Comparison of ENCODE assay signal across 8 mouse cellular contexts in the genomic region with DNA sequence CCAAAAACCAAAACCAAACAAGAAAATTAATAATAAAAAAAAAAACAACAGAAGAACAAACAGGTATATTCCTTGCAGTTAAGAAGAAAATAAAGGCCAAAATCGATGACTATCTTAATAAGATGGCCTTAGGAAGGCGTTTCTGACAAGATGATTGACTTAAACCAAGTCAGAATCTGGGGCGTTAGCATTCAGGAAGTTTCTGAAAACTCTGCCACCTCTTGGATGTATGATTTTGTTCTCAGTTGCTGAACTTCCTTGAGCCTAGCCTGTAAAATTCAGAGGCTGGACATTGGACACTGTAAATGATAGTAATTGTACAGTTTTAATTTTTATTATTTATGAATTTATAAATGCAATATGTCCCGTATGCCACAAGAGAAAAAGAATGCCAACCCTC. TPM values are rescaled to one million over a fixed set of nuclear protein-coding genes. Genes with fewer than 3 reads are reported as not detected.
DNase-seq lines count a peak whose midpoint lies in the region; TF ChIP-seq lines count a peak whose summit lies in the region.

No protein-coding gene starts in this region.

- intact Hi-C loops in gastrocnemius, adult 2 months (cut with DNase I): no loop called here
- intact Hi-C loops in gastrocnemius, postnatal 14 days (cut with DNase I; ENCODE audit: low total_unique reads): no loop called here

- H3K79me2 ChIP-seq in CH12.LX (replicated peaks; ENCODE audit: control insufficient read depth, extremely low read depth, insufficient read depth, poor library complexity, severe bottlenecking): peaks cover 36% of the 10 kb centered on the region

- TF ChIP-seq EP300 in CH12.LX (IDR thresholded peaks at IDR 0.05; ENCODE audit: low read length): no peak

- no peak for DNase-seq in gastrocnemius, adult 2 months
- DNase-seq in gastrocnemius, postnatal 14 days: no peak
- no peak for DNase-seq in CH12.LX (ENCODE audit: extremely low read depth)
- no peak for DNase-seq in hindbrain, embryonic 10.5 days (ENCODE audit: low spot score)
- DNase-seq in midbrain, embryonic 10.5 days (ENCODE audit: low spot score): no peak
- no peak for DNase-seq in adrenal gland, adult 18-20 months (ENCODE audit: low spot score in 2 of 2)
- DNase-seq in layer of hippocampus, postnatal 36 days: no peak
- DNase-seq in thymus, postnatal 14 days: no peak

- peak overlapping the region; percentile 100; the same call in 1 of the 2 replicates for H3K27ac ChIP-seq in gastrocnemius, adult 2 months
- no peak overlapping the region for H3K27ac ChIP-seq in CH12.LX (ENCODE audit: insufficient read depth, low read depth)
- peak overlapping the region; percentile 100 for H3K27ac ChIP-seq in hindbrain, embryonic 10.5 days
- peak overlapping the region; percentile 99; the same call in 1 of the 2 replicates for H3K27ac ChIP-seq in midbrain, embryonic 10.5 days (replicated peaks)

- H3K9ac ChIP-seq in CH12.LX (ENCODE audit: insufficient read depth, low read depth): peak overlapping the region; percentile 49

- H3K4me1 ChIP-seq in CH12.LX (ENCODE audit: control insufficient read depth in 1 of 2, insufficient read depth in 2 of 2): peaks cover 0 to 9% of the 10 kb centered on the region in 2 experiments; a peak in 2 of 4 replicates
- H3K4me1 ChIP-seq in hindbrain, embryonic 10.5 days (replicated peaks): peaks cover 30% of the 10 kb centered on the region
- H3K4me1 ChIP-seq in midbrain, embryonic 10.5 days: peaks cover 31% of the 10 kb centered on the region

- in situ Hi-C loops in CH12.LX (cut with MboI; ENCODE audit: low pct_ligation_motif_present, low pct_unique_long_range_greater_than_20kb, low sequenced_read_pairs): no loop called here

- H3K27me3 ChIP-seq in CH12.LX (replicated peaks): no peaks in the 10 kb centered on the region
- no peaks in the 10 kb centered on the region for H3K27me3 ChIP-seq in hindbrain, embryonic 10.5 days (ENCODE audit: insufficient read depth, poor library complexity, severe bottlenecking)
- H3K27me3 ChIP-seq in midbrain, embryonic 10.5 days (ENCODE audit: low read depth, poor library complexity, severe bottlenecking): no peaks in the 10 kb centered on the region

- no peaks in the 10 kb centered on the region for H3K9me3 ChIP-seq in CH12.LX (replicated peaks; ENCODE audit: low read length)
- no peaks in the 10 kb centered on the region for H3K9me3 ChIP-seq in hindbrain, embryonic 10.5 days
- H3K9me3 ChIP-seq in midbrain, embryonic 10.5 days (replicated peaks): no peaks in the 10 kb centered on the region

- TF ChIP-seq POLR2A in CH12.LX (IDR thresholded peaks at IDR 0.05; ENCODE audit: low read depth, low read length): no peak

- peak overlapping the region; percentile 86 for H3K4me3 ChIP-seq in gastrocnemius, adult 2 months
- H3K4me3 ChIP-seq in CH12.LX (replicated peaks in 1 of 3; ENCODE audit: low read depth in 2 of 3, low read length in 2 of 3, poor library complexity in 1 of 3): no peak overlapping the region
- H3K4me3 ChIP-seq in hindbrain, embryonic 10.5 days: peak overlapping the region; percentile 100; the same call in 1 of the 2 replicates
- H3K4me3 ChIP-seq in midbrain, embryonic 10.5 days: peak overlapping the region; percentile 100

- H3K36me3 ChIP-seq in CH12.LX (replicated peaks in 1 of 2; ENCODE audit: control insufficient read depth in 1 of 2, insufficient read depth in 1 of 2, low read length in 1 of 2): peaks cover 0 to 3% of the 10 kb centered on the region in 2 experiments
- H3K36me3 ChIP-seq in hindbrain, embryonic 10.5 days: peaks cover 21% of the 10 kb centered on the region
- peaks cover 22% of the 10 kb centered on the region for H3K36me3 ChIP-seq in midbrain, embryonic 10.5 days

- WGBS in hindbrain, embryonic 10.5 days: 69% methylated on average over 4 of the region's 4 CpGs
- 73% methylated on average over 4 of the region's 4 CpGs for WGBS in midbrain, embryonic 10.5 days

- no peak for TF ChIP-seq RAD21 in CH12.LX (IDR thresholded peaks at IDR 0.05; ENCODE audit: low read depth, low read length)

- dilution Hi-C loops in CH12.LX (cut with MboI; ENCODE audit: extremely low pct_ligation_motif_present, extremely low pct_unique_long_range_greater_than_20kb, low sequenced_read_pairs): no loop called here

- no peak for TF ChIP-seq CTCF in gastrocnemius, adult 2 months (IDR thresholded peaks at IDR 0.05)
- 0 out of 4 replicates have a peak, but pooled peaks of 1 of the 2 experiments have one; percentile 4 for TF ChIP-seq CTCF in CH12.LX (conservative IDR thresholded peaks at IDR 0.05 in 1 of 2, IDR thresholded peaks at IDR 0.05 in 1 of 2; ENCODE audit: low read depth in 2 of 2, low read length in 2 of 2)

- peak overlapping the region; percentile 65 for H3K4me2 ChIP-seq in CH12.LX (ENCODE audit: insufficient read depth, low read depth, poor library complexity, severe bottlenecking)

TF ChIP-seq in CH12.LX, 34 proteins besides CTCF, POLR2A, EP300 and RAD21:
- no peak for TF ChIP-seq MYC (IDR thresholded peaks at IDR 0.05; ENCODE audit: low read depth, low read length)
- TF ChIP-seq ZNF384 (IDR thresholded peaks at IDR 0.05; ENCODE audit: low read depth, low read length): no peak
- TF ChIP-seq ELF1 (IDR thresholded peaks at IDR 0.05; ENCODE audit: low read depth, low read length): no peak
- TF ChIP-seq BHLHE40 (IDR thresholded peaks at IDR 0.05; ENCODE audit: low read depth, low read length): no peak
- no peak for TF ChIP-seq SIN3A (IDR thresholded peaks at IDR 0.05; ENCODE audit: low read length)
- TF ChIP-seq MXI1 (IDR thresholded peaks at IDR 0.05; ENCODE audit: low read depth, low read length): no peak
- no peak for TF ChIP-seq CHD2 (IDR thresholded peaks at IDR 0.05; ENCODE audit: low read length)
- no peak for TF ChIP-seq ZC3H11A (IDR thresholded peaks at IDR 0.05; ENCODE audit: low read depth, low read length)
- no peak for TF ChIP-seq ETS1 (conservative IDR thresholded peaks at IDR 0.05; ENCODE audit: low read depth, low read length)
- TF ChIP-seq JUND (conservative IDR thresholded peaks at IDR 0.05; ENCODE audit: low read depth, low read length): no peak
- TF ChIP-seq CHD1 (IDR thresholded peaks at IDR 0.05; ENCODE audit: low read depth, low read length): no peak
- TF ChIP-seq USF1 (IDR thresholded peaks at IDR 0.05; ENCODE audit: low read depth, low read length): no peak

RNA-seq across cellular contexts. Expression of a gene that starts 3.3 kb away (rescaled TPM):
- total RNA-seq in gastrocnemius, adult 2 months (2021): 10 to 100 TPM; 25.7 to 30.5 TPM
- 10 to 100 TPM; 22.9 to 23.4 TPM for total RNA-seq in gastrocnemius, postnatal 14 days (2021)
- total RNA-seq in CH12.LX (2012; rRNA removed): 22.9 and 25.0 TPM in 2 replicates
- 14.1 and 17.8 TPM in 2 replicates for total RNA-seq in CH12.LX (2014; rRNA removed)
- polyA plus RNA-seq in CH12.LX (2012; ENCODE audit: insufficient read length, low read depth): 81.4 and 93.0 TPM in 2 replicates
- 20.2 and 26.2 TPM in 2 replicates for polyA plus RNA-seq in hindbrain, embryonic 10.5 days (2016; fragmentation: Nextera tagmentation; extraction: Ambion mirVana)
- polyA plus RNA-seq in midbrain, embryonic 10.5 days (2016; fragmentation: Nextera tagmentation; extraction: Ambion mirVana): 24.9 and 25.6 TPM in 2 replicates
- 10 to 100 TPM; 42.7 to 62.0 TPM for total RNA-seq in adrenal gland, adult 18-20 months (2021)
- total RNA-seq in layer of hippocampus, postnatal 36 days (2021): 10 to 100 TPM; 71.6 to 75.1 TPM

Comparison
In these comparisons a context has a peak if more than half of its experiments do, and no peak if none do; other contexts are left out.
1. H3K4me3 ChIP-seq: peak in gastrocnemius, adult 2 months (single experiment), hindbrain, embryonic 10.5 days (single experiment) and midbrain, embryonic 10.5 days (single experiment); none in CH12.LX (0 of 3).